Mouse (Mus musculus): ENCODE measurements around the gene Cbx7. TPM values are rescaled to one million over a fixed set of nuclear protein-coding genes. Genes with fewer than 3 reads are reported as not detected.

Gene Cbx7
- polyA plus RNA-seq, 1 experiment from 2014 or later: 1.3 TPM

DNA sequence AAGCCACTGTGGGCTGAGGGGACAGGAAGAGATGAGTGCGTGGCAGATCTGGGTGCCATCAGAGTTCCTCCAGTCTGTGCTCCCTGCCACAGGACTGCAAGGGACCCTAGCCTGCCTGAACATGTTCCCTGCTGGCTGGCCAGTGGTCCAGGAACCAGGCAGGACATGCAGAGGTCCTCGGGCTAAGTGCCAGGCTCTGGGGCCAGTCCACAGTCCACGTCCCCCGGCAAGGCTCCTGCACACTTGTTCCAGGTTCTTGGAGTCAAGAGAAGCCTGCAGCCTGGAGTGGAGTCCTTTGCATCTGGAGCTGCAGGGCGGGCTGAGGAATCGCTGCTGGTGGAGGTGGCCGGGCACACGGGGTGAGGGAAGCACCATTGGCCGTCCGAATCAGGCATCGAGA is 25.9 kb upstream of the Cbx7 start:
- Histone ChIP-seq H3K4me3 (ENCODE audit: low read depth, low read length) (no peak overlapping the region), H3K27ac (replicated peaks; ENCODE audit: low read depth, low read length) (no peak overlapping the region), H3K36me3 (replicated peaks; ENCODE audit: control insufficient read depth, insufficient read depth, low read depth, low read length) (no peaks in the 10 kb centered on the region), H3K4me2 (ENCODE audit: low read depth, low read length) (no peak overlapping the region), H3K27me3 (ENCODE audit: control insufficient read depth, insufficient read depth, low read length) (no peaks in the 10 kb centered on the region), H3K4me1 (ENCODE audit: control insufficient read depth, insufficient read depth, low read length) (no peaks in the 10 kb centered on the region), H3K9me3 (replicated peaks; ENCODE audit: control insufficient read depth, low read length) (no peaks in the 10 kb centered on the region), H3K9ac (replicated peaks; ENCODE audit: low read length) (no peak overlapping the region)
- no peak for DNase-seq (ENCODE audit: low spot score)
- no peak for ATAC-seq (replicated peaks; ENCODE audit: insufficient number of reproducible peaks, low FRiP score, low TSS enrichment, low read depth)
- WGBS: 89% methylated on average over 11 of the region's 11 CpGs

DNA sequence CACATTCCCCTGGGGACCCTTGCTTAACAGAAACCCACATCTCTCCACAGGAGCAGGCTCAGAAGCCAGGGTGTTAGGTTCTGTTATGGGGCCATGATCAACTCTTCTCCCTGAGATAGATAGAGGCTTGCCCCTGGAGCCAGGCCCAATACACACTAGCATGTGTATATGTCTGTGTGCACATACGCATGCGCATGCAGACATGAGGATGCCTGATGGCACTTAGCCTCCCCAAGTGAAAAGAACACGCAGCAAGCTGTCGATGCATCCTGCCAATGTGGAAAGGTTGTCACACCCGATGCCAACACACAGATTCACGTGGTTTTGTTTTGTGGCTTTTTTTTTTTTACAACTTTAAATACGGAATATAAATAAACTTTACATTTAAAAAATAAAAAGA is 24.6 kb upstream of the Cbx7 start:
- H3K4me3 ChIP-seq (ENCODE audit: low read depth, low read length): no peak overlapping the region
- no peak for ATAC-seq (replicated peaks; ENCODE audit: insufficient number of reproducible peaks, low FRiP score, low TSS enrichment, low read depth)
- 90% methylated on average over 7 of the region's 7 CpGs for WGBS
- H3K4me2 ChIP-seq (ENCODE audit: low read depth, low read length): no peak overlapping the region
- H3K27ac ChIP-seq (replicated peaks; ENCODE audit: low read depth, low read length): no peak overlapping the region
- H3K4me1 ChIP-seq (ENCODE audit: control insufficient read depth, insufficient read depth, low read length): no peaks in the 10 kb centered on the region
- no peak for DNase-seq (ENCODE audit: low spot score)
- H3K9me3 ChIP-seq (replicated peaks; ENCODE audit: control insufficient read depth, low read length): no peaks in the 10 kb centered on the region
- no peaks in the 10 kb centered on the region for H3K27me3 ChIP-seq (ENCODE audit: control insufficient read depth, insufficient read depth, low read length)
- no peak overlapping the region for H3K9ac ChIP-seq (replicated peaks; ENCODE audit: low read length)
- no peaks in the 10 kb centered on the region for H3K36me3 ChIP-seq (replicated peaks; ENCODE audit: control insufficient read depth, insufficient read depth, low read depth, low read length)

DNA sequence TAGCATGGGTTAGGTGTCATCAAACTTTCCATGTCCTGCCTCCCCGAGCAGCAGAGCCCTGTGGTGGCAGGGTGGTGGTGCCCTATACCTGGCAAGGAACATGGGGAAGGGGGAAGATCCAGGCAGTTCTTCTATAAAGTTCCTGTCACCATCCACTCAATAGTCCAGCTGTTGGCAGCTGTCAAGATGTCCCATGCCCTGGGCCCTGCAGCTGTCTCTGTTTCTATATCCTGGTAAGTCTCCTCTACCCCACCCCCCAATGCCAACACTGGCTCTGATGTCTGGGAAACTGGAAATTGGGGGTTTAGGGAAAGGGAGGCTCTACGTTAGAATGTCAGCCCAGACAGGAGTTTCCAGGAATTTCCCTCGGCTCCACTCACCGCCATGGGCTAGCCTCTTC is 23.6 kb upstream of the Cbx7 start:
- H3K9me3 ChIP-seq (replicated peaks; ENCODE audit: control insufficient read depth, low read length): no peaks in the 10 kb centered on the region
- H3K4me1 ChIP-seq (ENCODE audit: control insufficient read depth, insufficient read depth, low read length): no peaks in the 10 kb centered on the region
- H3K27me3 ChIP-seq (ENCODE audit: control insufficient read depth, insufficient read depth, low read length): no peaks in the 10 kb centered on the region
- no peaks in the 10 kb centered on the region for H3K36me3 ChIP-seq (replicated peaks; ENCODE audit: control insufficient read depth, insufficient read depth, low read depth, low read length)
- no peak for ATAC-seq (replicated peaks; ENCODE audit: insufficient number of reproducible peaks, low FRiP score, low TSS enrichment, low read depth)
- no peak for DNase-seq (ENCODE audit: low spot score)
- H3K9ac ChIP-seq (replicated peaks; ENCODE audit: low read length): no peak overlapping the region
- H3K27ac ChIP-seq (replicated peaks; ENCODE audit: low read depth, low read length): no peak overlapping the region
- 87% methylated on average over 4 of the region's 4 CpGs for WGBS
- H3K4me2 ChIP-seq (ENCODE audit: low read depth, low read length): no peak overlapping the region
- H3K4me3 ChIP-seq (ENCODE audit: low read depth, low read length): no peak overlapping the region

DNA sequence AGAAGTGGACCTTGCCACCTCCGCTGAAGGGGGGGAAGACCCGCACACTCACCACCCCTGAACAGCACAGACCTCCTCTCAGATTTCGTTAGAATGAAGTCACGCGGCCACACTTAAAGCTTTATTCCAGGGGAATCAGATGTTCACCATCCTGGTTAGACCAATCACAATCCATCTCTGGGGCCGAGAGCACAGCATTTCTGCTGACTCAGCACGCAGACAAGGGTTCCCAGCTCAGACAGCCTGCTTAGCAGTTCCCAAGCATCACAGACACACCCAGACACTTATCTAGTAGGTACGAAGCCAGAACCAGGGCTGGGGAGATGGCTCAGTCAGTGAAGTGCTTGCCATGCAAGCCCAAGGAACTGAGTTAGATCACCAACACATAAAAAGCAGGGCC is 15.3 kb upstream of the Cbx7 start:
- Histone ChIP-seq H3K27me3 (ENCODE audit: control insufficient read depth, insufficient read depth, low read length) (no peaks in the 10 kb centered on the region), H3K4me1 (ENCODE audit: control insufficient read depth, insufficient read depth, low read length) (no peaks in the 10 kb centered on the region), H3K9me3 (replicated peaks; ENCODE audit: control insufficient read depth, low read length) (no peaks in the 10 kb centered on the region), H3K4me3 (ENCODE audit: low read depth, low read length) (no peak overlapping the region), H3K4me2 (ENCODE audit: low read depth, low read length) (no peak overlapping the region), H3K36me3 (replicated peaks; ENCODE audit: control insufficient read depth, insufficient read depth, low read depth, low read length) (no peaks in the 10 kb centered on the region), H3K9ac (replicated peaks; ENCODE audit: low read length) (no peak overlapping the region), H3K27ac (replicated peaks; ENCODE audit: low read depth, low read length) (no peak overlapping the region)
- ATAC-seq (replicated peaks; ENCODE audit: insufficient number of reproducible peaks, low FRiP score, low TSS enrichment, low read depth) (no peak), DNase-seq (ENCODE audit: low spot score) (peak; percentile 10)
- WGBS: 73% methylated on average over 8 of the region's 8 CpGs

DNA sequence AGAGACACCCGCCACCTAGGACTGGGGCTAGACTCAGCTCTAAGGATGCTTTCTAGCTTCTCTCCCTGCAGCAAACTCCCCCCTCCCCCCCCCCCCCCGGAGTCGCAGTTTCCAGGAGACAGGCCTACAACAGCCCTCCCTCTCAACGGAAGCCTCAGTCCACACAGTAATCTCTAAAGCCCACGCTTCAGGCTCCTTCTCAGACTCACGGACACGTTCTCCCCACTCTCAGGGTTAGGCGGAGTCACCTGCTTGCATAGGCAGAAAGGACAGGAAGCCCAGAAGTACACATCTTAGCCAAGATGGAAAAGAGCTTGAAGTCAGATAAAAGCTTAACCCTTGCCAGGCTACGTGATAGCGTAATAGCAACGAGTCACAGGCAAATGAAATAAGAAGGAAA is 14.6 kb upstream of the Cbx7 start:
- WGBS: 76% methylated on average over 9 of the region's 11 CpGs
- Histone ChIP-seq H3K27me3 (ENCODE audit: control insufficient read depth, insufficient read depth, low read length) (no peaks in the 10 kb centered on the region), H3K4me2 (ENCODE audit: low read depth, low read length) (no peak overlapping the region), H3K9me3 (replicated peaks; ENCODE audit: control insufficient read depth, low read length) (no peaks in the 10 kb centered on the region), H3K9ac (replicated peaks; ENCODE audit: low read length) (no peak overlapping the region), H3K4me3 (ENCODE audit: low read depth, low read length) (no peak overlapping the region), H3K4me1 (ENCODE audit: control insufficient read depth, insufficient read depth, low read length) (no peaks in the 10 kb centered on the region), H3K27ac (replicated peaks; ENCODE audit: low read depth, low read length) (no peak overlapping the region), H3K36me3 (replicated peaks; ENCODE audit: control insufficient read depth, insufficient read depth, low read depth, low read length) (no peaks in the 10 kb centered on the region)
- DNase-seq (ENCODE audit: low spot score) (no peak), ATAC-seq (replicated peaks; ENCODE audit: insufficient number of reproducible peaks, low FRiP score, low TSS enrichment, low read depth) (no peak)

DNA sequence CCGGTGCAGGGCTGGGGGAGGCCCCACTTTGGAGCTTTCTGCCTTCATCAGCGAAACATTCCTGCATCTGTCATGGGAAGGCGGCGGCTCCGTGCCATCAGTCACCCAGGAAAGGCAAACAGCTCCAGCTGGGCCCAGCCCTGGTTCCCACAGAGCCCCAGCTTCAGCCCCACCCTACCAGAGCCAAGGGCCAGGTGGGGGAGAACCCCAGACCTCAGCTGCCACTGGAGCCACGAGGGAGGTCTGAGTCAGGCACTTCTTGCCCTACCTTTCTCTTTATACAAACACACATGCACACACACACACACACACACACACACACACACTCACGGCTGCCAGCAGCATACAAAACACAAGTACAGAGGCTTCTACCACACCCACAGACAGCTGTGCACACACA is 13.2 kb upstream of the Cbx7 start:
- H3K4me3 ChIP-seq (ENCODE audit: low read depth, low read length): no peak overlapping the region
- no peak overlapping the region for H3K4me2 ChIP-seq (ENCODE audit: low read depth, low read length)
- no peak overlapping the region for H3K9ac ChIP-seq (replicated peaks; ENCODE audit: low read length)
- 63% methylated on average over 7 of the region's 7 CpGs for WGBS
- no peaks in the 10 kb centered on the region for H3K36me3 ChIP-seq (replicated peaks; ENCODE audit: control insufficient read depth, insufficient read depth, low read depth, low read length)
- no peaks in the 10 kb centered on the region for H3K4me1 ChIP-seq (ENCODE audit: control insufficient read depth, insufficient read depth, low read length)
- ATAC-seq (replicated peaks; ENCODE audit: insufficient number of reproducible peaks, low FRiP score, low TSS enrichment, low read depth) (0 out of 2 replicates have a peak, but pooled peaks have one; percentile 39), DNase-seq (ENCODE audit: low spot score) (no peak)
- no peaks in the 10 kb centered on the region for H3K27me3 ChIP-seq (ENCODE audit: control insufficient read depth, insufficient read depth, low read length)
- H3K27ac ChIP-seq (replicated peaks; ENCODE audit: low read depth, low read length): no peak overlapping the region
- H3K9me3 ChIP-seq (replicated peaks; ENCODE audit: control insufficient read depth, low read length): no peaks in the 10 kb centered on the region

DNA sequence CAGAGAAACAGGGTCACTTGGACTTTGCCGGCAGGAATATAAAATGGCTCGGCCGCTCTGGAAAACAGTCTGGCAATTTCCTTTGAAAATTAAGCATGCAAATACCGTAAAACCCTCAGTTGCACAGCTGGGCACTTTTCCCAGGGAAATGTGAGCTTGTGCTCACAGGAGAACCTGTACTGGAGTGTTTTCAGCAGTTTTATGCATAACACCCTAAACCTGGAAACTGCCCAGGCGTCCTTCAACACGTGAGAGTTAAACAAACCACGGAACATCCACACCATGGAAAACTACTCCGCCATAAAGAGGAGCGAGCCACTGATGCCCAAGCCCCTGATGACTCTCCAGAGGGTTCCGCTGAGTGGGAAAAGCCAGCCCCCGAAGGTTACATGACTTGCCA is 9.8 kb upstream of the Cbx7 start:
- no peak overlapping the region for H3K4me3 ChIP-seq (ENCODE audit: low read depth, low read length)
- no peaks in the 10 kb centered on the region for H3K4me1 ChIP-seq (ENCODE audit: control insufficient read depth, insufficient read depth, low read length)
- no peaks in the 10 kb centered on the region for H3K27me3 ChIP-seq (ENCODE audit: control insufficient read depth, insufficient read depth, low read length)
- H3K4me2 ChIP-seq (ENCODE audit: low read depth, low read length): no peak overlapping the region
- ATAC-seq (replicated peaks; ENCODE audit: insufficient number of reproducible peaks, low FRiP score, low TSS enrichment, low read depth) (no peak), DNase-seq (ENCODE audit: low spot score) (no peak)
- H3K9me3 ChIP-seq (replicated peaks; ENCODE audit: control insufficient read depth, low read length): no peaks in the 10 kb centered on the region
- H3K27ac ChIP-seq (replicated peaks; ENCODE audit: low read depth, low read length): no peak overlapping the region
- 76% methylated on average over 11 of the region's 11 CpGs for WGBS
- H3K36me3 ChIP-seq (replicated peaks; ENCODE audit: control insufficient read depth, insufficient read depth, low read depth, low read length): no peaks in the 10 kb centered on the region
- H3K9ac ChIP-seq (replicated peaks; ENCODE audit: low read length): no peak overlapping the region

DNA sequence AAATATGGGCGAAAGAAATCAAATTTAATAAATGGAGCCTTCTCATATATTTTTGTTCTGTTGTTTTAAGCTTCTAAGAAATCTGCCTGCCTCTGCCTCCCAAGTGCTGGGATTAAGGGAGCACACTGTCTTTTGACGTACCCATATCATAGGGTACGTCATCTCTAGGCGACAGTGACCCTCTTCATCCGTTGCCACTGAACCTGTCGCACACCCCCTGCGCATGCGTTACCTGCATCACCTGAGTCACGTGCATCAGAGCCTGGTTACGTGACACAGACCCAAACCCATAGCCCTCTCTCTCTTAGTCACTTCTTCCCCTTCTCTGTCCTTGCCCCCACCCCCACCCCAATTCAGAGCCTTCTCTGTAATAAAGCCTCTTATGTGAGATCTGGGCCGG is 1.3 kb upstream of the Cbx7 start:
- Histone ChIP-seq H3K27me3 (ENCODE audit: control insufficient read depth, insufficient read depth, low read length) (no peaks in the 10 kb centered on the region), H3K4me1 (ENCODE audit: control insufficient read depth, insufficient read depth, low read length) (no peaks in the 10 kb centered on the region), H3K27ac (replicated peaks; ENCODE audit: low read depth, low read length) (no peak overlapping the region), H3K9me3 (replicated peaks; ENCODE audit: control insufficient read depth, low read length) (no peaks in the 10 kb centered on the region), H3K9ac (replicated peaks; ENCODE audit: low read length) (no peak overlapping the region), H3K4me3 (ENCODE audit: low read depth, low read length) (no peak overlapping the region), H3K36me3 (replicated peaks; ENCODE audit: control insufficient read depth, insufficient read depth, low read depth, low read length) (no peaks in the 10 kb centered on the region), H3K4me2 (ENCODE audit: low read depth, low read length) (no peak overlapping the region)
- ATAC-seq (replicated peaks; ENCODE audit: insufficient number of reproducible peaks, low FRiP score, low TSS enrichment, low read depth): no peak
- WGBS: 97% methylated on average over 11 of the region's 11 CpGs
- DNase-seq (ENCODE audit: low spot score): no peak

DNA sequence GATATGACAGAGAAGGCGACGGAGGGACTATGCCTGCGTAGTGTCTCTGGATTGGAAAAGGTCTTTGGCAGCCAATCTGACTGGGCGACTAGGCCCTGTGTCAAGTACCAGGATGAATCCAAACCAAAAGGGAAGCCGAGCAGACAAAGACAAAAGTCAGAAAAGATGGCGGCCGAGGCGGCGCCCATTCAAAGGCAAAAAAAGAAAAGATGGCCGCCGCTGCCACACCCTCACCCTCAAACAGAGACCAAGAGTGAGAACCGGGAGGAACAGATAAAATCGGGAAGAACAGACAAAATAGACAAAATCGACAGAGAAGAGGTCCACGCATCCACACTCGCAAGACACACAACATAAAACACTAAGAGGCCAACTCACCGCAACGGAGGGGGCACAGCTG is 428 bp downstream of the Cbx7 start:
- no peak overlapping the region for H3K27ac ChIP-seq (replicated peaks; ENCODE audit: low read depth, low read length)
- ATAC-seq (replicated peaks; ENCODE audit: insufficient number of reproducible peaks, low FRiP score, low TSS enrichment, low read depth) (no peak), DNase-seq (ENCODE audit: low spot score) (no peak)
- H3K9ac ChIP-seq (replicated peaks; ENCODE audit: low read length): no peak overlapping the region
- no peaks in the 10 kb centered on the region for H3K9me3 ChIP-seq (replicated peaks; ENCODE audit: control insufficient read depth, low read length)
- H3K4me3 ChIP-seq (ENCODE audit: low read depth, low read length): no peak overlapping the region
- H3K4me2 ChIP-seq (ENCODE audit: low read depth, low read length): no peak overlapping the region
- 95% methylated on average over 18 of the region's 18 CpGs for WGBS
- no peaks in the 10 kb centered on the region for H3K27me3 ChIP-seq (ENCODE audit: control insufficient read depth, insufficient read depth, low read length)
- no peaks in the 10 kb centered on the region for H3K4me1 ChIP-seq (ENCODE audit: control insufficient read depth, insufficient read depth, low read length)
- no peaks in the 10 kb centered on the region for H3K36me3 ChIP-seq (replicated peaks; ENCODE audit: control insufficient read depth, insufficient read depth, low read depth, low read length)
